11 mouse cellular contexts compared by ENCODE assay signal in the genomic region with DNA sequence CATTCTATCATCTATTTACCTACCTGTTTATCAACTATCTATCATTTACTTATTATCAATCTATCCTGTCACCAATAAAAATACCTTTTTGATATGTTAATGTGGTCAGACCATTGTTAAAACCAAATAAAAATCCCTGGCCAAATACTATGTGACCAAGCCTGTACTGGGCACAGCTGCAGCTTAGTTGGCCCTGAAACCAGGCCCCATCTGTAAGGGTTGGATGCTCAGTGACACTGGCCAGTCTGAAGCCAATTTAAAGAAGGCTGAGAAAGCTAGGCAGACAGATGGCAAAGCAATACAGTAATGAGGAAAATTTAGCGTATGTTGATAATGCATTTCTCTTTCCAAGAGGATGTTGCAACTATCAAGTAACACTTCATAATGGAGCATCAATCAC.
"Had no signal": no experiment of that assay in that cellular context is flagged by ENCODE, and none has a peak within 500 bp of the region (broad histone marks: within the 10 kb centered on the region; RNA-seq: fewer than 3 reads in every experiment).

No protein-coding gene starts in this region.

- H3K9ac ChIP-seq: liver, embryonic 15.5 days; neural tube, embryonic 12.5 days had no signal

- H3K4me3 ChIP-seq: limb, embryonic 10.5 days; liver, embryonic 15.5 days; neural tube, embryonic 12.5 days had no signal

- ATAC-seq: lung, postnatal 0 days had no signal

- DNase-seq: kidney, postnatal 36 days; lung, adult 2 months; lung, postnatal 36 days; midbrain, embryonic 14.5 days; thymus, postnatal 4 days had no signal

- H3K27ac ChIP-seq: limb, embryonic 10.5 days; liver, embryonic 15.5 days; neural tube, embryonic 12.5 days; stomach, postnatal 0 days had no signal

- H3K36me3 ChIP-seq: limb, embryonic 10.5 days; liver, embryonic 15.5 days; neural tube, embryonic 12.5 days had no signal

- H3K27me3 ChIP-seq: liver, embryonic 15.5 days; neural tube, embryonic 12.5 days had no signal

- H3K4me1 ChIP-seq: limb, embryonic 10.5 days; liver, embryonic 15.5 days; neural tube, embryonic 12.5 days had no signal

- H3K9me3 ChIP-seq: limb, embryonic 10.5 days; liver, embryonic 15.5 days; neural tube, embryonic 12.5 days had no signal

- H3K4me2 ChIP-seq: liver, embryonic 11.5 days; liver, embryonic 15.5 days; neural tube, embryonic 12.5 days had no signal
